Mouse (Mus musculus): ENCODE results near the gene Donson. TPM values are rescaled to one million over a fixed set of nuclear protein-coding genes. Genes with fewer than 3 reads are reported as not detected.

Donson gene
- polyA plus RNA-seq, 1 experiment from 2014 or later = 19.2 TPM

- Histone ChIP-seq H3K27ac (ENCODE audit: low read length) (peak overlapping the region; percentile 98; the same call in 1 of the 2 replicates), H3K27me3 (ENCODE audit: control insufficient read depth, insufficient read depth, low read depth, low read length) (no peaks in the 10 kb centered on the region)
Measured at GRCm38 (mm10) chr16:91727433-91727832, 38.9 kb upstream of the Donson start.

GRCm38 (mm10) chr16:91724247-91724646 is 35.7 kb upstream of the Donson start:
- no peak for ATAC-seq
- H3K36me3 ChIP-seq (ENCODE audit: control insufficient read depth, insufficient read depth, low read length) = peaks cover 11% of the 10 kb centered on the region
- no peaks in the 10 kb centered on the region for H3K27me3 ChIP-seq (ENCODE audit: control insufficient read depth, insufficient read depth, low read depth, low read length)
- no peak overlapping the region for H3K27ac ChIP-seq (ENCODE audit: low read length)
- peaks cover 13% of the 10 kb centered on the region for H3K4me1 ChIP-seq (ENCODE audit: control insufficient read depth, insufficient read depth, low read length)
- no peaks in the 10 kb centered on the region for H3K9me3 ChIP-seq (replicated peaks; ENCODE audit: control insufficient read depth, low read length, poor library complexity, severe bottlenecking)
- no peak overlapping the region for H3K9ac ChIP-seq (ENCODE audit: low read depth, low read length)
- no peak overlapping the region for H3K4me3 ChIP-seq (ENCODE audit: low read depth, low read length)
- WGBS = 35% methylated on average over 3 of the region's 3 CpGs
- no peak overlapping the region for H3K4me2 ChIP-seq (ENCODE audit: low read length)

More at GRCm38 (mm10) chr16:91727433-91727832, 38.9 kb upstream of the Donson start:
- Histone ChIP-seq H3K36me3 (ENCODE audit: control insufficient read depth, insufficient read depth, low read length) (no peaks in the 10 kb centered on the region), H3K4me3 (ENCODE audit: low read depth, low read length) (peak overlapping the region; percentile 86), H3K9me3 (replicated peaks; ENCODE audit: control insufficient read depth, low read length, poor library complexity, severe bottlenecking) (no peaks in the 10 kb centered on the region), H3K4me1 (ENCODE audit: control insufficient read depth, insufficient read depth, low read length) (peaks cover 26% of the 10 kb centered on the region), H3K9ac (ENCODE audit: low read depth, low read length) (peak overlapping the region; percentile 84), H3K4me2 (ENCODE audit: low read length) (peak overlapping the region; percentile 69)
- no peak for ATAC-seq
- WGBS = 90% methylated on average over 15 of the region's 15 CpGs

DNA sequence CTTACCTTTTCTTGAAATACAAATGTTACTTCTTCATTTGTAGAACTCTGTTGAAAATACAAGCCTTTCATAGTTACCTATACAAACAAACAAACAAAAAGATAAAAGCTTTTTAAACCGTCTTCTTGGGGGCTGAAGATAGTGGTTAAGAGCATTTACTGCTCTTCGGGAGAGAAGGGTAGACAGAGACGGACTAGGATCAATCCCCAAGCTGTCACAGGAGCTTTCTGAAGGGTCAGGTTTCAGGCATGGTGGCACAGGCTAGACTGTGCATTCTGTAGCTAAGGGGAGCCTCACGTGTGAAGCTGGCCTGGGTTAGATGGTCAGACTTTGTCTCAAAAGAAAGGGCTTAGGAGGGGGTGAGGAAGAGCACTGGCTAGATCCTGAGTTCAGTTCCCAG is 28.8 kb upstream of the Donson start:
- H3K27me3 ChIP-seq (ENCODE audit: control insufficient read depth, insufficient read depth, low read depth, low read length) = no peaks in the 10 kb centered on the region
- peaks cover under 1% of the 10 kb centered on the region; the same call in 1 of the 2 replicates for H3K4me1 ChIP-seq (ENCODE audit: control insufficient read depth, insufficient read depth, low read length)
- H3K27ac ChIP-seq (ENCODE audit: low read length) = no peak overlapping the region
- 90% methylated on average over 4 of the region's 4 CpGs for WGBS
- H3K9me3 ChIP-seq (replicated peaks; ENCODE audit: control insufficient read depth, low read length, poor library complexity, severe bottlenecking) = no peaks in the 10 kb centered on the region
- ATAC-seq = no peak
- H3K4me3 ChIP-seq (ENCODE audit: low read depth, low read length) = no peak overlapping the region
- peaks cover 23% of the 10 kb centered on the region for H3K36me3 ChIP-seq (ENCODE audit: control insufficient read depth, insufficient read depth, low read length)
- H3K9ac ChIP-seq (ENCODE audit: low read depth, low read length) = no peak overlapping the region
- no peak overlapping the region for H3K4me2 ChIP-seq (ENCODE audit: low read length)

DNA sequence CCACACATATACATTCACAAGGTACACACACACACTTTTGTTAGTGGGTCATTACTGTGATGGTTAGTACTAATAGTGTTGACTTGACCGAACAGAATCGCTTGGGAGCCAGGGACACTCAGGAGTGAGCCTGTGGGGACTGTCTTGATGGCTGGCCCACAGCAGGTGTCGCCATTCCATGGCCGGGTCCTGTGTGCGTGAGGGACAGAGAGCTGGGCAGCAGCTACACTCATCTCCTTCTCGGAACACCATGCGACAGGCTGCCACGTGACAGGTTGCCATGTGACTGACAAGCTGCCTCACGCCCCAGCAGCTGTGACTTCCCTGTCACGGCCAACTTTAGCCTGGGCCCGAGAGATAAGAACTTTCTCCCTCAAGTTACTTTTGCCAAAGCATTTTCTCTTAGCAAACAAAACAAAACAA is 28.4 kb upstream of the Donson start:
- Histone ChIP-seq H3K4me1 (ENCODE audit: control insufficient read depth, insufficient read depth, low read length) (no peaks in the 10 kb centered on the region), H3K4me2 (ENCODE audit: low read length) (no peak overlapping the region), H3K36me3 (ENCODE audit: control insufficient read depth, insufficient read depth, low read length) (peaks cover 23% of the 10 kb centered on the region), H3K27ac (ENCODE audit: low read length) (no peak overlapping the region), H3K9ac (ENCODE audit: low read depth, low read length) (no peak overlapping the region), H3K27me3 (ENCODE audit: control insufficient read depth, insufficient read depth, low read depth, low read length) (no peaks in the 10 kb centered on the region), H3K4me3 (ENCODE audit: low read depth, low read length) (no peak overlapping the region), H3K9me3 (replicated peaks; ENCODE audit: control insufficient read depth, low read length, poor library complexity, severe bottlenecking) (no peaks in the 10 kb centered on the region)
- no peak for ATAC-seq
- 83% methylated on average over 11 of the region's 11 CpGs for WGBS

DNA sequence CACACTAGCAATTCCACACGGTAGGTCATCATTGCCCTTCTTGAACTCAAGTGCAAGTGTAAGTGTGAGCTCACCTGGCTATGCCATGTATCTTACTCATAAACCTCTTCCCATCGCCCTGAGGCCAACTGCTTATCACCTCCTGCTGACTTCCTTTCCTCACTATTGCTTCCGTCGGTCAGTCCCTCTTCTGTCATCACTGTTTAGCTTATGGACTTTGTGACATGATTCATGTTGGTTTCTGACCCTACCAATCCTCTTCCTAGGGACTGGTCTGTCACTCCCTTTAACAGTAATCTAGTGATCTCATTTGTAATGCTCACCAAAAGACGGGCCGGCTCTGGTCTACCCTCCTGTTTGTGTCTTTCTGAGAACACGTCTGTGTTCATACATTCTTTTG is 21.7 kb upstream of the Donson start:
- Histone ChIP-seq H3K4me1 (ENCODE audit: control insufficient read depth, insufficient read depth, low read length) (no peaks in the 10 kb centered on the region), H3K4me2 (ENCODE audit: low read length) (no peak overlapping the region), H3K9ac (ENCODE audit: low read depth, low read length) (no peak overlapping the region), H3K4me3 (ENCODE audit: low read depth, low read length) (no peak overlapping the region), H3K9me3 (replicated peaks; ENCODE audit: control insufficient read depth, low read length, poor library complexity, severe bottlenecking) (no peaks in the 10 kb centered on the region), H3K36me3 (ENCODE audit: control insufficient read depth, insufficient read depth, low read length) (peaks cover 36% of the 10 kb centered on the region), H3K27me3 (ENCODE audit: control insufficient read depth, insufficient read depth, low read depth, low read length) (no peaks in the 10 kb centered on the region), H3K27ac (ENCODE audit: low read length) (no peak overlapping the region)
- no peak for ATAC-seq
- 92% methylated on average over 7 of the region's 7 CpGs for WGBS

DNA sequence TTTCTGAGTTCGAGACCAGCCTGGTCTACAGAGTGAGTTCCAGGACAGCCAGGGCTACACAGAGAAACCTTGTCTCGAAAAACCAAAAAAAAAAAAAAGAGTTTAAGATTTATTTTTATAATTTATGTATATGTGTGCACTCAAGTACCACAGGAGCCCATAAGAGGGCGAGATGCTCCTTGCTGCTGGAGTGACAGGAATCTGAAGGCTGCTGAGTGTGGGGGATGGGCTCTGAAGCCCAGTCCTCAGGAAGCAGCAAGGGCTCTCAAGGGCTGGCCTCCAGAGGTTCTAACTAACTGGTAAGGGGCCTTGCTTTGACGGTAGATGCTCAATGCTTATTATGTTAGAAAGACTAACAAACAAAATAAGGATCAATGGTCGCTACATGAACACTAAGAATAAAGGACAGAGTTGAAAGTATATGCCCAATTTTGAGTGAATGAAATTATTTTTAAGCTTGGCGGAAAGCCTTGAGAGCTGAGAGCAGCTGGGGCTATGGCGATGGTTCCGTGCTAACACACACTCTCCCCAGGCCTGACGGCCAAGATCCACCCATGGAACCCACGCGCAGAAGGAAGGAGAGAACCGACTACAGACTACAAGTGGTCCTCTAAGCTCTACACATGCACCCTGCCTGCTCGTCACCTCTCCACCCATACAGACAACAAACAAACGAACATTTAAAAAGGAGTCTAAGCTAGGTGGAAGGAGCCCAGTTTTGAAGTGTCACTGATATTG is 16.2 kb upstream of the Donson start:
- Histone ChIP-seq H3K9ac (ENCODE audit: low read depth, low read length) (no peak overlapping the region), H3K9me3 (replicated peaks; ENCODE audit: control insufficient read depth, low read length, poor library complexity, severe bottlenecking) (no peaks in the 10 kb centered on the region), H3K27ac (ENCODE audit: low read length) (no peak overlapping the region), H3K4me2 (ENCODE audit: low read length) (no peak overlapping the region), H3K27me3 (ENCODE audit: control insufficient read depth, insufficient read depth, low read depth, low read length) (no peaks in the 10 kb centered on the region), H3K4me1 (ENCODE audit: control insufficient read depth, insufficient read depth, low read length) (peaks cover 2% of the 10 kb centered on the region; the same call in 1 of the 2 replicates), H3K4me3 (ENCODE audit: low read depth, low read length) (no peak overlapping the region), H3K36me3 (ENCODE audit: control insufficient read depth, insufficient read depth, low read length) (peaks cover 23% of the 10 kb centered on the region)
- no peak for ATAC-seq
- 86% methylated on average over 14 of the region's 14 CpGs for WGBS

- 0 out of 2 replicates have a peak overlapping the region, but pooled peaks have one; percentile 10 for H3K9ac ChIP-seq (ENCODE audit: low read depth, low read length)
- H3K27ac ChIP-seq (ENCODE audit: low read length) = no peak overlapping the region
- ATAC-seq = no peak
- H3K4me2 ChIP-seq (ENCODE audit: low read length) = no peak overlapping the region
- H3K4me3 ChIP-seq (ENCODE audit: low read depth, low read length) = no peak overlapping the region
- H3K27me3 ChIP-seq (ENCODE audit: control insufficient read depth, insufficient read depth, low read depth, low read length) = no peaks in the 10 kb centered on the region
- 56% methylated on average over 3 of the region's 3 CpGs for WGBS
- no peaks in the 10 kb centered on the region for H3K9me3 ChIP-seq (replicated peaks; ENCODE audit: control insufficient read depth, low read length, poor library complexity, severe bottlenecking)
- H3K36me3 ChIP-seq (ENCODE audit: control insufficient read depth, insufficient read depth, low read length) = peaks cover 34% of the 10 kb centered on the region
- H3K4me1 ChIP-seq (ENCODE audit: control insufficient read depth, insufficient read depth, low read length) = peaks cover 2% of the 10 kb centered on the region; the same call in 1 of the 2 replicates
Measured at GRCm38 (mm10) chr16:91702771-91703188, 14.2 kb upstream of the Donson start.

DNA sequence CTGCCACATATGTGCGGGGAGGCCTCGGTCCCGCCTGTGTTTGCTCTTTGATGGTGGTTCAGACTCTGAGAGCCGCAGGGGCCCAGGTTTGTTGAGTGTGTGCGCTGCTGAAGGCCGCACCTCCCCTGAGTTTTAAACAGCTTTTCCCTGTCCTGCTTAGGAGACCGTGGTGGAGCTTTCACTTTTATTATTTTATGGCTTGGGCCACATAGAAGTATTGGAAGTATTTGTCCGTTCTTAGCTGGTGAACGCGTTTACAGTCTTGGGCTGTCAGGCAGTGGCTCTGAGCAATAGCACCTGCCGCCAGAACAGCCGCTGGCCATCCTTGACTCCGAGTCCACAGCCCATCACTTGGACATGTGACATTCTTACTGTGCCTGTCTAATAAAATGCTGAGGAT is 13.3 kb upstream of the Donson start:
- Histone ChIP-seq H3K4me3 (ENCODE audit: low read depth, low read length) (no peak overlapping the region), H3K27me3 (ENCODE audit: control insufficient read depth, insufficient read depth, low read depth, low read length) (no peaks in the 10 kb centered on the region), H3K9me3 (replicated peaks; ENCODE audit: control insufficient read depth, low read length, poor library complexity, severe bottlenecking) (no peaks in the 10 kb centered on the region), H3K4me2 (ENCODE audit: low read length) (no peak overlapping the region), H3K4me1 (ENCODE audit: control insufficient read depth, insufficient read depth, low read length) (peaks cover 2% of the 10 kb centered on the region; the same call in 1 of the 2 replicates), H3K27ac (ENCODE audit: low read length) (no peak overlapping the region), H3K9ac (ENCODE audit: low read depth, low read length) (no peak overlapping the region), H3K36me3 (ENCODE audit: control insufficient read depth, insufficient read depth, low read length) (peaks cover 37% of the 10 kb centered on the region)
- WGBS = 92% methylated on average over 13 of the region's 13 CpGs
- ATAC-seq = no peak

GRCm38 (mm10) chr16:91698995-91699394 is 10.4 kb upstream of the Donson start:
- WGBS = 84% methylated on average over 1 of the region's 1 CpGs
- ATAC-seq = no peak
- Histone ChIP-seq H3K9me3 (replicated peaks; ENCODE audit: control insufficient read depth, low read length, poor library complexity, severe bottlenecking) (no peaks in the 10 kb centered on the region), H3K27me3 (ENCODE audit: control insufficient read depth, insufficient read depth, low read depth, low read length) (no peaks in the 10 kb centered on the region), H3K36me3 (ENCODE audit: control insufficient read depth, insufficient read depth, low read length) (peaks cover 26% of the 10 kb centered on the region), H3K4me1 (ENCODE audit: control insufficient read depth, insufficient read depth, low read length) (peaks cover 2% of the 10 kb centered on the region; the same call in 1 of the 2 replicates), H3K4me3 (ENCODE audit: low read depth, low read length) (no peak overlapping the region), H3K9ac (ENCODE audit: low read depth, low read length) (no peak overlapping the region), H3K27ac (ENCODE audit: low read length) (no peak overlapping the region), H3K4me2 (ENCODE audit: low read length) (no peak overlapping the region)
